In genomic region chr13:45397240-45397639, GRCm38 (mm10) we compare ENCODE assay signal across 10 mouse cellular contexts. TPM values are rescaled to one million over a fixed set of nuclear protein-coding genes. Genes with fewer than 3 reads are reported as not detected.
DNase-seq lines count a peak whose midpoint lies in the region; ATAC-seq and TF ChIP-seq lines count a peak whose summit lies in the region.
"Had no signal": no experiment of that assay in that cellular context is flagged by ENCODE, and none has a peak within 500 bp of the region (broad histone marks: within the 10 kb centered on the region; RNA-seq: fewer than 3 reads in every experiment).

No protein-coding gene starts in this region.

- TF ChIP-seq CTCF in stomach, postnatal 0 days (IDR thresholded peaks at IDR 0.05; ENCODE audit: low read depth) = no peak

- no peaks in the 10 kb centered on the region for H3K9me3 ChIP-seq in kidney, embryonic 16.5 days (ENCODE audit: low read length)
- H3K9me3 ChIP-seq in stomach, embryonic 14.5 days (ENCODE audit: control insufficient read depth, low read depth, low read length) = no peaks in the 10 kb centered on the region
- H3K9me3 ChIP-seq in stomach, postnatal 0 days (ENCODE audit: control insufficient read depth, low read length) = no peaks in the 10 kb centered on the region
- H3K9me3 ChIP-seq in embryonic facial prominence, embryonic 14.5 days (ENCODE audit: control insufficient read depth, low read length) = no peaks in the 10 kb centered on the region

- H3K4me1 ChIP-seq in kidney, embryonic 16.5 days (ENCODE audit: insufficient read depth, low read length) = peaks cover 63% of the 10 kb centered on the region
- H3K4me1 ChIP-seq in stomach, embryonic 14.5 days (ENCODE audit: control insufficient read depth, insufficient read depth, low read length) = peaks cover 33% of the 10 kb centered on the region
- H3K4me1 ChIP-seq in stomach, postnatal 0 days (replicated peaks; ENCODE audit: control insufficient read depth, insufficient read depth) = 0 out of 2 replicates have a peak, but pooled peaks cover 3% of the 10 kb centered on the region
- peaks cover 73% of the 10 kb centered on the region for H3K4me1 ChIP-seq in embryonic facial prominence, embryonic 14.5 days (ENCODE audit: control insufficient read depth, insufficient read depth, low read length)

- H3K27ac ChIP-seq in kidney, embryonic 16.5 days (ENCODE audit: low read length) = peak overlapping the region; percentile 54; the same call in 1 of the 2 replicates
- peak overlapping the region; percentile 23; the same call in 1 of the 2 replicates for H3K27ac ChIP-seq in stomach, embryonic 14.5 days (ENCODE audit: low read length)
- H3K27ac ChIP-seq in stomach, postnatal 0 days (replicated peaks) = no peak overlapping the region
- peak overlapping the region; percentile 81 for H3K27ac ChIP-seq in embryonic facial prominence, embryonic 14.5 days (replicated peaks; ENCODE audit: low read depth, low read length)

- ATAC-seq in kidney, embryonic 16.5 days (ENCODE audit: low FRiP score, low TSS enrichment) = no peak
- ATAC-seq in stomach, embryonic 14.5 days (ENCODE audit: insufficient number of reproducible peaks, insufficient read depth, low FRiP score, low read depth) = no peak
- ATAC-seq in stomach, postnatal 0 days (ENCODE audit: low FRiP score, low TSS enrichment) = no peak
- no peak for ATAC-seq in embryonic facial prominence, embryonic 14.5 days (ENCODE audit: low read depth)

- H3K4me3 ChIP-seq in kidney, embryonic 16.5 days (ENCODE audit: low read length) = no peak overlapping the region
- H3K4me3 ChIP-seq in stomach, embryonic 14.5 days (ENCODE audit: low read depth, low read length) = no peak overlapping the region
- H3K4me3 ChIP-seq in stomach, postnatal 0 days (ENCODE audit: low read depth, low read length) = no peak overlapping the region
- H3K4me3 ChIP-seq in embryonic facial prominence, embryonic 14.5 days (ENCODE audit: low read depth, low read length) = no peak overlapping the region

- TF ChIP-seq EP300 in stomach, postnatal 0 days (optimal IDR thresholded peaks at IDR 0.05) = no peak

- H3K9ac ChIP-seq in kidney, embryonic 16.5 days (replicated peaks; ENCODE audit: low read length) = no peak overlapping the region; the same call in 1 of the 2 replicates
- H3K9ac ChIP-seq in stomach, embryonic 14.5 days (replicated peaks; ENCODE audit: low read depth, low read length) = no peak overlapping the region
- no peak overlapping the region for H3K9ac ChIP-seq in stomach, postnatal 0 days (ENCODE audit: low read length)
- no peak overlapping the region; the same call in 1 of the 2 replicates for H3K9ac ChIP-seq in embryonic facial prominence, embryonic 14.5 days (ENCODE audit: low read depth, low read length)

- 0 out of 2 replicates have a peak, but pooled peaks cover 10% of the 10 kb centered on the region for H3K36me3 ChIP-seq in kidney, embryonic 16.5 days (ENCODE audit: insufficient read depth, low read length)
- H3K36me3 ChIP-seq in stomach, embryonic 14.5 days (ENCODE audit: control insufficient read depth, insufficient read depth, low read length) = 0 out of 2 replicates have a peak, but pooled peaks cover 4% of the 10 kb centered on the region
- no peaks in the 10 kb centered on the region for H3K36me3 ChIP-seq in stomach, postnatal 0 days (ENCODE audit: control insufficient read depth, insufficient read depth, low read length)
- H3K36me3 ChIP-seq in embryonic facial prominence, embryonic 14.5 days (ENCODE audit: control insufficient read depth, insufficient read depth, low read length) = peaks cover 5% of the 10 kb centered on the region; the same call in 1 of the 2 replicates

- H3K4me2 ChIP-seq in kidney, embryonic 16.5 days (replicated peaks; ENCODE audit: low read depth, low read length) = no peak overlapping the region
- H3K4me2 ChIP-seq in stomach, embryonic 14.5 days (replicated peaks; ENCODE audit: low read depth, low read length) = no peak overlapping the region
- H3K4me2 ChIP-seq in stomach, postnatal 0 days (replicated peaks; ENCODE audit: low read depth) = no peak overlapping the region
- peak overlapping the region; percentile 13 for H3K4me2 ChIP-seq in embryonic facial prominence, embryonic 14.5 days (ENCODE audit: low read depth, low read length)

- H3K27me3 ChIP-seq in kidney, embryonic 16.5 days (ENCODE audit: insufficient read depth, low read length) = no peaks in the 10 kb centered on the region
- H3K27me3 ChIP-seq in stomach, embryonic 14.5 days (ENCODE audit: control insufficient read depth, insufficient read depth, low read length) = no peaks in the 10 kb centered on the region
- H3K27me3 ChIP-seq in stomach, postnatal 0 days (ENCODE audit: control insufficient read depth, insufficient read depth, low read length) = no peaks in the 10 kb centered on the region
- no peaks in the 10 kb centered on the region for H3K27me3 ChIP-seq in embryonic facial prominence, embryonic 14.5 days (replicated peaks; ENCODE audit: control insufficient read depth, insufficient read depth, low read length)

- no peak for DNase-seq in kidney, postnatal 10 days
- DNase-seq in stomach, postnatal 0 days (ENCODE audit: low spot score) = no peak
- DNase-seq in embryonic facial prominence, embryonic 14.5 days (ENCODE audit: low spot score) = peak; percentile 78
- no peak for DNase-seq in neural tube, embryonic 10.5 days (ENCODE audit: extremely low spot score, low spot score)
- DNase-seq in heart, postnatal 36 days = no peak
- DNase-seq: adrenal gland, postnatal 14 days; cerebellum, adult 9-10 months; thymus, postnatal 36 days had no signal

- intact Hi-C loops in heart, postnatal 36 days (cut with DNase I) = no loop called here

- WGBS in kidney, embryonic 16.5 days = 23% methylated on average over 5 of the region's 5 CpGs
- 39% methylated on average over 5 of the region's 5 CpGs for WGBS in stomach, embryonic 14.5 days
- 50% methylated on average over 5 of the region's 5 CpGs for WGBS in stomach, postnatal 0 days
- WGBS in embryonic facial prominence, embryonic 14.5 days = 21% methylated on average over 5 of the region's 5 CpGs

RNA-seq across cellular contexts. Expression of gene Mylip, which starts 7.7 kb away (rescaled TPM):
- 16.0 and 16.2 TPM in 2 replicates for polyA plus RNA-seq in kidney, embryonic 16.5 days (2015; fragmentation: Nextera tagmentation; extraction: Ambion mirVana)
- polyA plus RNA-seq in stomach, embryonic 14.5 days (2014; fragmentation: Nextera tagmentation; extraction: Ambion mirVana) = 9.7 and 10.0 TPM in 2 replicates
- polyA plus RNA-seq in stomach, postnatal 0 days (2015; fragmentation: Nextera tagmentation; extraction: Ambion mirVana) = 5.1 and 7.5 TPM in 2 replicates
- polyA plus RNA-seq in embryonic facial prominence, embryonic 14.5 days (2014; fragmentation: Nextera tagmentation; extraction: Ambion mirVana) = 10.4 and 11.2 TPM in 2 replicates
- 10 to 100 TPM; 19.1 to 25.7 TPM for total RNA-seq in heart, postnatal 36 days (2021)
